Mouse (Mus musculus) effector memory CD4-positive, alpha-beta T cell, adult 5 months (primary cell): ENCODE data around the gene Sqor. TPM values are rescaled to one million over a fixed set of nuclear protein-coding genes. Genes with fewer than 3 reads are reported as not detected.

Experiments used
- polyA plus RNA-seq: library from polyadenylated mRNA; unstranded; fragments of 100-300 nt; shearing (Covaris generic); gene quantifications from one replicate; pipeline ENCODE4 v1.2.1, GENCODE M21; 2017

The Sqor gene
- polyA plus RNA-seq = 2.8 TPM

GRCm38 (mm10) chr2:122765071-122765793 lies at the start of gene Sqor:
Sqor (plus strand) TSS chr2:122765237.

GRCm38 (mm10) chr2:122737894-122738830 lies 26.9 kb upstream of the Sqor start, which contains the start of gene Bloc1s6:
Bloc1s6 (plus strand) TSS chr2:122738503.

Other genes starting within 250 kb of the Sqor start
- gene Gatm, start 153.9 kb upstream of the Sqor start, polyA plus RNA-seq = not detected
- gene AA467197, start 128.3 kb upstream of the Sqor start, polyA plus RNA-seq = 1.2 TPM
- 2.5 TPM for gene Slc30a4, start 62.6 kb upstream of the Sqor start, polyA plus RNA-seq
- 35.6 TPM for gene Bloc1s6, start 26.7 kb upstream of the Sqor start, polyA plus RNA-seq